In the genomic region with DNA sequence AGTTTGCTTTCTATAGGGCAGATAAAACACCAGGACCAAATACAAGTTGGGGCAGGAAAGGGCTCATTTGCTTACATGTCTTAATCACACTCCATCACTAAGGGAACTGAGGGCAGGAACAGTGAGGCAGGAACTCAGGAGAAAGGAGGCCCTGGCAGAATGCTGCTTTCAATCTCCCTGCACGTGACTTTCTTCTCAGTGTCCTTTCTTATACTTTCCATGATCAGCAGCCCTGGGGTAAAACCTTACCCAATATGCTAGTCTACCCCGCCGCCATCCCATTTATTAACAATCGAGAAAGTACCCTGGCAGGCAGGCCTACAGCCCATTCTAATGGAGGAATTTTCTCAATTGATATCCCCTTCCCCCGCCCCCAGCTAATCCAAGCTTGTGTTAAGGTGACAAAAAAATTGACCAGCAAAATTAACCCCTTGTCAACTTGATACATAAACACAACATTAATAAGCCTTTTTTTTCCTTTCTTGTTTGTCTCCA, we compare ENCODE assay signal across 9 mouse cellular contexts. TPM values are rescaled to one million over a fixed set of nuclear protein-coding genes. Genes with fewer than 3 reads are reported as not detected.
DNase-seq lines count a peak whose midpoint lies in the region; ATAC-seq and TF ChIP-seq lines count a peak whose summit lies in the region.
"Had no signal": no experiment of that assay in that cellular context is flagged by ENCODE, and none has a peak within 500 bp of the region (broad histone marks: within the 10 kb centered on the region; RNA-seq: fewer than 3 reads in every experiment).

No protein-coding gene starts in this region.

- no peaks in the 10 kb centered on the region for H3K36me3 ChIP-seq in hindbrain, embryonic 14.5 days (replicated peaks; ENCODE audit: control insufficient read depth, insufficient read depth)

- H3K4me2 ChIP-seq in hindbrain, embryonic 14.5 days (replicated peaks): peak overlapping the region; percentile 80

- H3K4me1 ChIP-seq in hindbrain, embryonic 14.5 days (replicated peaks; ENCODE audit: control insufficient read depth, insufficient read depth, low read length): 0 out of 2 replicates have a peak, but pooled peaks cover 21% of the 10 kb centered on the region

- no peak for TF ChIP-seq CTCF in layer of hippocampus, adult 2 months (conservative IDR thresholded peaks at IDR 0.05)

- no peak for ATAC-seq in hindbrain, embryonic 14.5 days (ENCODE audit: low FRiP score)

- H3K9ac ChIP-seq in hindbrain, embryonic 14.5 days: peak overlapping the region; percentile 82; the same call in 1 of the 2 replicates

- no peaks in the 10 kb centered on the region for H3K27me3 ChIP-seq in hindbrain, embryonic 14.5 days (ENCODE audit: control insufficient read depth, insufficient read depth, low read length)

- H3K9me3 ChIP-seq in hindbrain, embryonic 14.5 days (ENCODE audit: control insufficient read depth, low read length): no peaks in the 10 kb centered on the region

- H3K4me3 ChIP-seq in layer of hippocampus, adult 2 months: peak overlapping the region; percentile 97; the same call in 1 of the 2 replicates
- H3K4me3 ChIP-seq in hindbrain, embryonic 14.5 days (replicated peaks; ENCODE audit: low read length): 0 out of 2 replicates have a peak overlapping the region, but pooled peaks have one; percentile 65

- DNase-seq in cerebellum, adult 11 months: peak; percentile 15
- no peak for DNase-seq in cerebellum, postnatal 4 days (ENCODE audit: low spot score in 2 of 2)
- no peak for DNase-seq in layer of hippocampus, adult 2 months (ENCODE audit: low spot score in 2 of 2)
- no peak for DNase-seq in layer of hippocampus, postnatal 10 days (ENCODE audit: low spot score in 2 of 2)
- no peak for DNase-seq in hindbrain, embryonic 14.5 days (ENCODE audit: low spot score)
- DNase-seq in naive thymus-derived CD4-positive, alpha-beta T cell, adult 2 months (ENCODE audit: low read depth): peak; percentile 26
- DNase-seq in gastrocnemius, adult 8-10 months (ENCODE audit: low spot score in 2 of 2): no peak
- no peak for DNase-seq in frontal cortex, adult 2 months (ENCODE audit: extremely low spot score in 1 of 2, low spot score in 1 of 2)

- H3K27ac ChIP-seq in layer of hippocampus, adult 2 months: peak overlapping the region; percentile 86
- peak overlapping the region; percentile 7; the same call in 1 of the 2 replicates for H3K27ac ChIP-seq in hindbrain, embryonic 14.5 days

- 77% methylated on average over 5 of the region's 5 CpGs for WGBS in hindbrain, embryonic 14.5 days

RNA-seq across cellular contexts. Expression of a gene that starts 18.5 kb away (rescaled TPM):
- not detected for total RNA-seq in layer of hippocampus, adult 2 months (2021)
- total RNA-seq in layer of hippocampus, postnatal 10 days (2021): not detected
- not detected in 2 replicates for polyA plus RNA-seq in hindbrain, embryonic 14.5 days (2014; fragmentation: Nextera tagmentation; extraction: Ambion mirVana)
- total RNA-seq in gastrocnemius, adult 8-10 months (2022): not detected
- polyA plus RNA-seq in frontal cortex, adult 2 months (2012; rRNA removed): not detected in 2 replicates

RNA-seq across cellular contexts. Expression of a gene that starts 18.5 kb away (rescaled TPM):
- total RNA-seq in layer of hippocampus, adult 2 months (2021): not detected
- not detected for total RNA-seq in layer of hippocampus, postnatal 10 days (2021)
- polyA plus RNA-seq in hindbrain, embryonic 14.5 days (2014; fragmentation: Nextera tagmentation; extraction: Ambion mirVana): not detected in 2 replicates
- total RNA-seq in gastrocnemius, adult 8-10 months (2022): under 1 TPM in 1 of 4 experiments, not detected in 3; 0.61 TPM
- polyA plus RNA-seq in frontal cortex, adult 2 months (2012; rRNA removed): not detected in 2 replicates
- polyA plus RNA-seq: liver, embryonic 14.5 days had no signal

RNA-seq across cellular contexts. Expression of a gene that starts 42.8 kb away (rescaled TPM):
- not detected for total RNA-seq in layer of hippocampus, adult 2 months (2021)
- total RNA-seq in layer of hippocampus, postnatal 10 days (2021): not detected
- polyA plus RNA-seq in hindbrain, embryonic 14.5 days (2014; fragmentation: Nextera tagmentation; extraction: Ambion mirVana): not detected in 2 replicates
- not detected for total RNA-seq in gastrocnemius, adult 8-10 months (2022)
- polyA plus RNA-seq in frontal cortex, adult 2 months (2012; rRNA removed): 0.12 and 0.15 TPM in 2 replicates

RNA-seq across cellular contexts. Expression of a gene that starts 46.3 kb away (rescaled TPM):
- 1 to 10 TPM; 2.0 to 2.8 TPM for total RNA-seq in layer of hippocampus, adult 2 months (2021)
- 1 to 10 TPM; 1.6 to 1.7 TPM for total RNA-seq in layer of hippocampus, postnatal 10 days (2021)
- 0.52 TPM in 2 replicates for polyA plus RNA-seq in hindbrain, embryonic 14.5 days (2014; fragmentation: Nextera tagmentation; extraction: Ambion mirVana)
- total RNA-seq in gastrocnemius, adult 8-10 months (2022): not detected
- polyA plus RNA-seq in frontal cortex, adult 2 months (2012; rRNA removed): 2.0 and 2.3 TPM in 2 replicates

RNA-seq across cellular contexts. Expression of a gene that starts 55.6 kb away (rescaled TPM):
- not detected for total RNA-seq in layer of hippocampus, adult 2 months (2021)
- total RNA-seq in layer of hippocampus, postnatal 10 days (2021): under 1 TPM in 1 of 2 experiments, not detected in 1; 0.20 TPM
- polyA plus RNA-seq in hindbrain, embryonic 14.5 days (2014; fragmentation: Nextera tagmentation; extraction: Ambion mirVana): 0.23 TPM in 1 of 2 replicates, not detected in the other
- not detected for total RNA-seq in gastrocnemius, adult 8-10 months (2022)
- 0.08 TPM in 1 of 2 replicates, not detected in the other for polyA plus RNA-seq in frontal cortex, adult 2 months (2012; rRNA removed)

Comparison
In these comparisons a context has a peak if more than half of its experiments do, and no peak if none do; other contexts are left out.
1. DNase-seq: peak in cerebellum, adult 11 months (single experiment) and naive thymus-derived CD4-positive, alpha-beta T cell, adult 2 months (single experiment); none in cerebellum, postnatal 4 days (0 of 2), layer of hippocampus, adult 2 months (0 of 2), layer of hippocampus, postnatal 10 days (0 of 2), hindbrain, embryonic 14.5 days (single experiment), gastrocnemius, adult 8-10 months (0 of 2) and frontal cortex, adult 2 months (0 of 2).